Mouse (Mus musculus) limb, embryonic 10.5 days (tissue): ENCODE results near the gene Ednrb. TPM values are rescaled to one million over a fixed set of nuclear protein-coding genes. Genes with fewer than 3 reads are reported as not detected.

ENCODE experiments used
- DNase-seq: peaks from one replicate; pipeline ENCODE4 v3.0.0-alpha.2; 2017; ENCODE audit warnings: low spot score
- H3K27ac ChIP-seq: fragments of 300-500 bp; sonication (generic); 2 replicates; pipeline ENCODE4 v1.5.1; 2016; ENCODE audit warnings: mild to moderate bottlenecking
- H3K27me3 ChIP-seq: fragments of 300-500 bp; sonication (generic); 2 replicates; pipeline ENCODE4 v1.6.1; 2016; ENCODE audit warnings: low read depth, mild to moderate bottlenecking; ENCODE audit not compliant: poor library complexity, severe bottlenecking
- H3K36me3 ChIP-seq: fragments of 300-500 bp; sonication (generic); 2 replicates; pipeline ENCODE4 v1.6.1; 2016; ENCODE audit warnings: mild to moderate bottlenecking, moderate library complexity
- H3K4me1 ChIP-seq: fragments of 300-500 bp; sonication (generic); 2 replicates; pipeline ENCODE4 v1.6.1; 2016
- H3K4me3 ChIP-seq: fragments of 300-500 bp; sonication (generic); 2 replicates; pipeline ENCODE4 v1.5.1; 2016; ENCODE audit warnings: mild to moderate bottlenecking, moderate library complexity
- H3K9me3 ChIP-seq: fragments of 300-500 bp; sonication (generic); replicated peaks from 2 replicates; pipeline ENCODE4 v1.6.1; 2016; ENCODE audit warnings: mild to moderate bottlenecking
- WGBS: fragments of 180-500 bp; shearing (Covaris S2); methylation state at CpG from one replicate; pipeline ENCODE4 v1.1.7; 2016; 5-methylcytosine and 5-hydroxymethylcytosine counted together
- polyA plus RNA-seq: library from polyadenylated mRNA; unstranded; fragments of >200 nt; fragmentation: Nextera tagmentation; extraction: Ambion mirVana; gene quantifications from 2 replicates; pipeline ENCODE4 v1.2.1, GENCODE M21; 2016

Gene Ednrb
- 2.6 and 4.0 TPM in 2 replicates for polyA plus RNA-seq

GRCm38 (mm10) chr14:103844011-103844549, at the start of gene Ednrb:
Gene Ednrb, minus strand, starts transcription at chr14:103844402.
- H3K4me3 ChIP-seq = peak within 1 kb of the TSS; percentile 60
- no peaks in the 10 kb centered on the region for H3K36me3 ChIP-seq
- H3K27me3 ChIP-seq = peaks cover 52% of the 10 kb centered on the region
- under 1% methylated on average over 24 of the region's 24 CpGs for WGBS
- H3K4me1 ChIP-seq = peaks cover 20% of the 10 kb centered on the region
- DNase-seq = peak; percentile 59
- H3K27ac ChIP-seq = peak within 1 kb of the TSS; percentile 36; the same call in 1 of the 2 replicates
- no peaks in the 10 kb centered on the region for H3K9me3 ChIP-seq

GRCm38 (mm10) chr14:103892411-103892938, 48.3 kb upstream of the Ednrb start:
- 85% methylated on average over 8 of the region's 8 CpGs for WGBS
- Histone ChIP-seq H3K9me3 (no peaks in the 10 kb centered on the region), H3K4me3 (no peak overlapping the region), H3K27me3 (no peaks in the 10 kb centered on the region), H3K27ac (no peak overlapping the region), H3K4me1 (no peaks in the 10 kb centered on the region), H3K36me3 (no peaks in the 10 kb centered on the region)
- no peak for DNase-seq

GRCm38 (mm10) chr14:103890761-103891160, 46.6 kb upstream of the Ednrb start:
- no peaks in the 10 kb centered on the region for H3K9me3 ChIP-seq
- H3K27ac ChIP-seq = no peak overlapping the region
- 91% methylated on average over 4 of the region's 4 CpGs for WGBS
- no peak overlapping the region for H3K4me3 ChIP-seq
- H3K27me3 ChIP-seq = no peaks in the 10 kb centered on the region
- H3K4me1 ChIP-seq = no peaks in the 10 kb centered on the region
- no peaks in the 10 kb centered on the region for H3K36me3 ChIP-seq
- no peak for DNase-seq

- no peaks in the 10 kb centered on the region for H3K27me3 ChIP-seq
- no peaks in the 10 kb centered on the region for H3K4me1 ChIP-seq
- DNase-seq = no peak
- no peak overlapping the region for H3K27ac ChIP-seq
- WGBS = 84% methylated on average over 7 of the region's 7 CpGs
- H3K4me3 ChIP-seq = no peak overlapping the region
- H3K9me3 ChIP-seq = no peaks in the 10 kb centered on the region
- H3K36me3 ChIP-seq = no peaks in the 10 kb centered on the region
Measured at GRCm38 (mm10) chr14:103884892-103885575, 40.8 kb upstream of the Ednrb start.

- no peaks in the 10 kb centered on the region for H3K9me3 ChIP-seq
- H3K27me3 ChIP-seq = no peaks in the 10 kb centered on the region
- H3K36me3 ChIP-seq = no peaks in the 10 kb centered on the region
- no peak overlapping the region for H3K4me3 ChIP-seq
- H3K4me1 ChIP-seq = no peaks in the 10 kb centered on the region
- no peak for DNase-seq
- WGBS = 88% methylated on average over 3 of the region's 3 CpGs
- no peak overlapping the region for H3K27ac ChIP-seq
Measured at GRCm38 (mm10) chr14:103882943-103883342, 38.7 kb upstream of the Ednrb start.

GRCm38 (mm10) chr14:103877117-103877516, 32.9 kb upstream of the Ednrb start:
- H3K4me3 ChIP-seq = no peak overlapping the region
- no peak overlapping the region for H3K27ac ChIP-seq
- no peak for DNase-seq
- no peaks in the 10 kb centered on the region for H3K4me1 ChIP-seq
- H3K36me3 ChIP-seq = no peaks in the 10 kb centered on the region
- WGBS = 95% methylated on average over 2 of the region's 2 CpGs
- H3K27me3 ChIP-seq = no peaks in the 10 kb centered on the region
- no peaks in the 10 kb centered on the region for H3K9me3 ChIP-seq

- Histone ChIP-seq H3K4me1 (no peaks in the 10 kb centered on the region), H3K36me3 (no peaks in the 10 kb centered on the region), H3K9me3 (no peaks in the 10 kb centered on the region), H3K4me3 (no peak overlapping the region), H3K27ac (no peak overlapping the region), H3K27me3 (no peaks in the 10 kb centered on the region)
- DNase-seq = no peak
- WGBS = 88% methylated on average over 3 of the region's 3 CpGs
Measured at GRCm38 (mm10) chr14:103876598-103876997, 32.4 kb upstream of the Ednrb start.

- 92% methylated on average over 2 of the region's 2 CpGs for WGBS
- Histone ChIP-seq H3K36me3 (no peaks in the 10 kb centered on the region), H3K4me1 (no peaks in the 10 kb centered on the region), H3K4me3 (no peak overlapping the region), H3K27ac (no peak overlapping the region), H3K9me3 (no peaks in the 10 kb centered on the region), H3K27me3 (no peaks in the 10 kb centered on the region)
- DNase-seq = no peak
Measured at GRCm38 (mm10) chr14:103866636-103867035, 22.4 kb upstream of the Ednrb start.

- H3K9me3 ChIP-seq = no peaks in the 10 kb centered on the region
- 76% methylated on average over 2 of the region's 2 CpGs for WGBS
- H3K4me3 ChIP-seq = no peak overlapping the region
- no peak for DNase-seq
- no peaks in the 10 kb centered on the region for H3K36me3 ChIP-seq
- H3K27me3 ChIP-seq = no peaks in the 10 kb centered on the region
- no peak overlapping the region for H3K27ac ChIP-seq
- H3K4me1 ChIP-seq = no peaks in the 10 kb centered on the region
Measured at GRCm38 (mm10) chr14:103865226-103865625, 21.0 kb upstream of the Ednrb start.

- peaks cover 8% of the 10 kb centered on the region for H3K27me3 ChIP-seq
- H3K4me1 ChIP-seq = no peaks in the 10 kb centered on the region
- no peaks in the 10 kb centered on the region for H3K36me3 ChIP-seq
- DNase-seq = no peak
- WGBS = 81% methylated on average over 7 of the region's 7 CpGs
- H3K4me3 ChIP-seq = no peak overlapping the region
- H3K9me3 ChIP-seq = no peaks in the 10 kb centered on the region
- no peak overlapping the region for H3K27ac ChIP-seq
Measured at GRCm38 (mm10) chr14:103850071-103850845, 6.1 kb upstream of the Ednrb start.

GRCm38 (mm10) chr14:103845716-103846115, 1.5 kb upstream of the Ednrb start:
- H3K27ac ChIP-seq = no peak overlapping the region
- no peak for DNase-seq
- WGBS = 92% methylated on average over 2 of the region's 2 CpGs
- peaks cover 20% of the 10 kb centered on the region for H3K4me1 ChIP-seq
- H3K36me3 ChIP-seq = no peaks in the 10 kb centered on the region
- no peaks in the 10 kb centered on the region for H3K9me3 ChIP-seq
- no peak overlapping the region for H3K4me3 ChIP-seq
- H3K27me3 ChIP-seq = peaks cover 52% of the 10 kb centered on the region

- WGBS = 78% methylated on average over 7 of the region's 7 CpGs
- Histone ChIP-seq H3K4me1 (peaks cover 20% of the 10 kb centered on the region), H3K27ac (no peak overlapping the region), H3K36me3 (no peaks in the 10 kb centered on the region), H3K9me3 (no peaks in the 10 kb centered on the region), H3K27me3 (peaks cover 52% of the 10 kb centered on the region), H3K4me3 (no peak overlapping the region)
- DNase-seq = no peak
Measured at GRCm38 (mm10) chr14:103844944-103845343, 742 bp upstream of the Ednrb start.
